Mouse (Mus musculus): ENCODE measurements around the gene Esrrg. TPM values are rescaled to one million over a fixed set of nuclear protein-coding genes. Genes with fewer than 3 reads are reported as not detected.

Esrrg gene
- total RNA-seq, 1 experiment from 2014 or later, result not detected

GRCm38 (mm10) chr1:188006820-188007491 is 398.4 kb downstream of the Esrrg start:
- ATAC-seq (replicated peaks; ENCODE audit: insufficient number of reproducible peaks, low FRiP score, low TSS enrichment, poor library complexity, severe bottlenecking), result no peak

GRCm38 (mm10) chr1:188008476-188008875 is 399.9 kb downstream of the Esrrg start:
- no peak for ATAC-seq (replicated peaks; ENCODE audit: insufficient number of reproducible peaks, low FRiP score, low TSS enrichment, poor library complexity, severe bottlenecking)

- no peak for ATAC-seq (replicated peaks; ENCODE audit: insufficient number of reproducible peaks, low FRiP score, low TSS enrichment, poor library complexity, severe bottlenecking)
Measured at GRCm38 (mm10) chr1:188009868-188010267, 401.3 kb downstream of the Esrrg start.

- ATAC-seq (replicated peaks; ENCODE audit: insufficient number of reproducible peaks, low FRiP score, low TSS enrichment, poor library complexity, severe bottlenecking), result no peak
Measured at GRCm38 (mm10) chr1:188010860-188011259, 402.3 kb downstream of the Esrrg start.

- no peak for ATAC-seq (replicated peaks; ENCODE audit: insufficient number of reproducible peaks, low FRiP score, low TSS enrichment, poor library complexity, severe bottlenecking)
Measured at GRCm38 (mm10) chr1:188014411-188014810, 405.8 kb downstream of the Esrrg start.

GRCm38 (mm10) chr1:188017956-188018862 is 409.6 kb downstream of the Esrrg start:
- no peak for ATAC-seq (replicated peaks; ENCODE audit: insufficient number of reproducible peaks, low FRiP score, low TSS enrichment, poor library complexity, severe bottlenecking)

- ATAC-seq (replicated peaks; ENCODE audit: insufficient number of reproducible peaks, low FRiP score, low TSS enrichment, poor library complexity, severe bottlenecking), result no peak
Measured at GRCm38 (mm10) chr1:188029205-188029604, 420.6 kb downstream of the Esrrg start.

- ATAC-seq (replicated peaks; ENCODE audit: insufficient number of reproducible peaks, low FRiP score, low TSS enrichment, poor library complexity, severe bottlenecking), result no peak
Measured at GRCm38 (mm10) chr1:188030116-188030515, 421.5 kb downstream of the Esrrg start.

GRCm38 (mm10) chr1:188031276-188031675 is 422.7 kb downstream of the Esrrg start:
- ATAC-seq (replicated peaks; ENCODE audit: insufficient number of reproducible peaks, low FRiP score, low TSS enrichment, poor library complexity, severe bottlenecking), result no peak

- ATAC-seq (replicated peaks; ENCODE audit: insufficient number of reproducible peaks, low FRiP score, low TSS enrichment, poor library complexity, severe bottlenecking), result no peak
Measured at GRCm38 (mm10) chr1:188035957-188036356, 427.4 kb downstream of the Esrrg start.

GRCm38 (mm10) chr1:188046691-188047121 is 438.1 kb downstream of the Esrrg start:
- ATAC-seq (replicated peaks; ENCODE audit: insufficient number of reproducible peaks, low FRiP score, low TSS enrichment, poor library complexity, severe bottlenecking), result no peak

- no peak for ATAC-seq (replicated peaks; ENCODE audit: insufficient number of reproducible peaks, low FRiP score, low TSS enrichment, poor library complexity, severe bottlenecking)
Measured at GRCm38 (mm10) chr1:188047148-188047547, 438.6 kb downstream of the Esrrg start.

- ATAC-seq (replicated peaks; ENCODE audit: insufficient number of reproducible peaks, low FRiP score, low TSS enrichment, poor library complexity, severe bottlenecking), result no peak
Measured at GRCm38 (mm10) chr1:188055888-188056287, 447.3 kb downstream of the Esrrg start.

GRCm38 (mm10) chr1:188057892-188058291 is 449.3 kb downstream of the Esrrg start:
- no peak for ATAC-seq (replicated peaks; ENCODE audit: insufficient number of reproducible peaks, low FRiP score, low TSS enrichment, poor library complexity, severe bottlenecking)

- ATAC-seq (replicated peaks; ENCODE audit: insufficient number of reproducible peaks, low FRiP score, low TSS enrichment, poor library complexity, severe bottlenecking), result no peak
Measured at GRCm38 (mm10) chr1:188059006-188059405, 450.4 kb downstream of the Esrrg start.

- no peak for ATAC-seq (replicated peaks; ENCODE audit: insufficient number of reproducible peaks, low FRiP score, low TSS enrichment, poor library complexity, severe bottlenecking)
Measured at GRCm38 (mm10) chr1:188060493-188060892, 451.9 kb downstream of the Esrrg start.

- ATAC-seq (replicated peaks; ENCODE audit: insufficient number of reproducible peaks, low FRiP score, low TSS enrichment, poor library complexity, severe bottlenecking), result no peak
Measured at GRCm38 (mm10) chr1:188068833-188069232, 460.2 kb downstream of the Esrrg start.

- ATAC-seq (replicated peaks; ENCODE audit: insufficient number of reproducible peaks, low FRiP score, low TSS enrichment, poor library complexity, severe bottlenecking), result no peak
Measured at GRCm38 (mm10) chr1:188069849-188070248, 461.3 kb downstream of the Esrrg start.

GRCm38 (mm10) chr1:188077561-188078195 is 469.1 kb downstream of the Esrrg start:
- ATAC-seq (replicated peaks; ENCODE audit: insufficient number of reproducible peaks, low FRiP score, low TSS enrichment, poor library complexity, severe bottlenecking), result no peak

Data from monocyte, adult 5-6 weeks (primary cell).